Mouse (Mus musculus): Measurements from ENCODE around the gene Spint2. TPM values are rescaled to one million over a fixed set of nuclear protein-coding genes. Genes with fewer than 3 reads are reported as not detected.

Spint2 gene
- polyA plus RNA-seq, 1 experiment from 2014 or later, result 90.4 TPM

DNA sequence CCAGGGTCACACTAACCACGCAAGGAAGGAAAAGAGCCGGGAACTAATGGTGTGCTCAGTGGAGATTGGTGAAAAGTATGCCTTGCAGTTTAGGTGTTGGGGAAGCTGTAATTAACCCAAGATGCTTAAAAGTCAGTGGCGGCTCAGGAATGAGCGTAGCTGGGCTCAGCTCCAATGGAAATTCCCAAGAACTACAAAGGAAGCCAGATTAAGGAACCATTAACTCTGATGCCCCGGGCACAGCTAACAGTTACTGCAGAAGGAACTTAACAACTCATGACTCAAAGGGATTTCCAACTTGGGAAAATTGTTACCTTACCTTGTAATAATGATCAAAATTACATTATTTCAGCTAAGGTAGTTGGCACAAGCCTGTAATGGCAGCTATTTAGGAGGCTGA lies 5.0 kb downstream of the Spint2 start:
- Histone ChIP-seq H3K4me1 (replicated peaks) (peaks cover 49% of the 10 kb centered on the region), H3K4me3 (no peak overlapping the region), H3K27me3 (replicated peaks) (no peaks in the 10 kb centered on the region), H3K9ac (no peak overlapping the region), H3K36me3 (no peaks in the 10 kb centered on the region), H3K4me2 (no peak overlapping the region), H3K9me3 (replicated peaks) (no peaks in the 10 kb centered on the region), H3K27ac (ENCODE audit: poor library complexity, severe bottlenecking) (no peak overlapping the region)
- no peak for ATAC-seq (ENCODE audit: insufficient number of reproducible peaks, low FRiP score)
- 60% methylated on average over 5 of the region's 5 CpGs for WGBS

DNA sequence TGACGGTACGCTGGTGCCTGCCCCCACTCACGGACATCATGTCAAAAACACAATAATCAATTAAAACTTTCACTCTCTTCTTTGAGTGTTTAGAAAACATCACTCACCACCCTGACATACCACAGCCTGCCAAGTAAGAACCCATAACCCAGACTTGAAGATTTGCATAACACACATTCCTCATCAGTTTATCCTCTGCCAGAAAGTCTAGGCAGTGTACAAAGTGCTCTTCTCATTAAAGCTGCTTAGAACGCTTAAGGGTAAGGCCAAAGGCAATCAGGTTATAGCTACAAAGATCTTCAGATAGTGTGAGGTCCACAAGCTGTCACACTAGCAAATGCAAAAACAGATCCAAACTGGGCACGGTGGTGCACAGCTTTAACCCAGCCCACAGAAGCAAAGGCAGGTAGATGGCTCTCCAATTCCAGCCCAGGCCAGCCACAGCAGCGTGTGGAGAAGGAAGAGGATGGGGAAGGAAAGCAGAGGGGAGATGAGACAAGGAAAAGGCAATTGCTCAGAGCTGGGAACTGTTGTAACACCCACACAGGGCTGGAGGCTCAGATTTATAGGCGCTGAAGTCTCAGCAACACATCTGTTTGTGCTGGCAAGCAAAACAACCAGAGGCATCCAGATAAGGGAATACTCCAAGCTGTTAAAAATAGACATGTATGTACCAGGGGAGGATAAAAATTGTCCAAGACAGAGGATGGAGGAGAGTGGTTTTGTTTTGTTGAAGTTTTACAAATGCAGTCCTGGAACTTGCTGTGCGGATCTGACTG lies 9.8 kb downstream of the Spint2 start:
- Histone ChIP-seq H3K27ac (ENCODE audit: poor library complexity, severe bottlenecking) (peak overlapping the region; percentile 80), H3K4me3 (no peak overlapping the region), H3K4me1 (replicated peaks) (peaks cover 33% of the 10 kb centered on the region), H3K36me3 (no peaks in the 10 kb centered on the region), H3K4me2 (peak overlapping the region; percentile 31), H3K27me3 (replicated peaks) (no peaks in the 10 kb centered on the region), H3K9ac (no peak overlapping the region), H3K9me3 (replicated peaks) (no peaks in the 10 kb centered on the region)
- WGBS, result 44% methylated on average over 8 of the region's 8 CpGs
- 0 out of 2 replicates have a peak, but pooled peaks have one; percentile 6 for ATAC-seq (ENCODE audit: insufficient number of reproducible peaks, low FRiP score)

DNA sequence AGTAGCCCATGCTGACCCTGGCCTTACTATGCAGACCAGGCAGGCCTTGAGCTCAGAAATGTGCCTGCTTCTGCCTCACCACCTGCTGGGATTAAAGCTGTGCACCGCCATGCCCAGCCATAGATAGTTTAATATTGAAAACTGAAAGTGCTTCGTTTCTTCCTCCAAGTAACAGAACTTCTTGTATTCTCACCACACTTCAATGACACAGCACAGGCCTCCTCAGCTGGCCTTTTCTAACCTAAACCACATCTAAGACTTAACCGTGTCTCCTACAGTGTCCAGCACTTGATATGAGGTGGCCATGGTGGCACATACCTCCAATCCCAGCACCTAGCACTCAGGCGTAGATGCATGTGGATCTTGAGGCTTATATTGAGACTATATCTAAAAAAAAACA lies 11.3 kb downstream of the Spint2 start:
- ATAC-seq (ENCODE audit: insufficient number of reproducible peaks, low FRiP score), result no peak
- H3K4me2 ChIP-seq, result no peak overlapping the region
- H3K9ac ChIP-seq, result no peak overlapping the region
- H3K4me3 ChIP-seq, result no peak overlapping the region
- H3K27ac ChIP-seq (ENCODE audit: poor library complexity, severe bottlenecking), result no peak overlapping the region
- H3K4me1 ChIP-seq (replicated peaks), result peaks cover 42% of the 10 kb centered on the region
- no peaks in the 10 kb centered on the region for H3K27me3 ChIP-seq (replicated peaks)
- 81% methylated on average over 4 of the region's 4 CpGs for WGBS
- H3K9me3 ChIP-seq (replicated peaks), result no peaks in the 10 kb centered on the region
- no peaks in the 10 kb centered on the region for H3K36me3 ChIP-seq

DNA sequence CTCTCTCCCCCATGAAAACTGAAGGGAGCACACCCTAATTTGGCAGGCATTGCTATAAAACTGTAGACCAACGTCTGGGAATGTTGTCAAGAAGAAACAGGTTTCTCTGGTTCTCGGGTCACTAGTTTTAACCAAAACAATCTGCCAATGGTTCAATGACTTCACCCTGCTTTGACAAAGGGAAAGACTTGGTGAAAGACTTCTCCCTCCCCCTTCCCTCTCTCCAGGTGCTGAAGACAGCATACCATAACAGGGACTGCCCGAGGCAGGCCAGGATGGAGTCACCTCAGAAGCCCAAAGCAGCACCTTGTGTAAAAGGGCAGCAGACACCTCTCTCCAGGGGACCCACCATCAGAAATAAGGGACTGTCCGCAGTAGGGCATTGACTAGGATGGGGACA lies 14.8 kb downstream of the Spint2 start:
- Histone ChIP-seq H3K9me3 (replicated peaks) (no peaks in the 10 kb centered on the region), H3K4me2 (no peak overlapping the region), H3K4me1 (replicated peaks) (peaks cover 30% of the 10 kb centered on the region), H3K4me3 (no peak overlapping the region), H3K27ac (ENCODE audit: poor library complexity, severe bottlenecking) (no peak overlapping the region), H3K27me3 (replicated peaks) (no peaks in the 10 kb centered on the region), H3K36me3 (no peaks in the 10 kb centered on the region), H3K9ac (no peak overlapping the region)
- no peak for ATAC-seq (ENCODE audit: insufficient number of reproducible peaks, low FRiP score)
- WGBS, result 73% methylated on average over 4 of the region's 4 CpGs

DNA sequence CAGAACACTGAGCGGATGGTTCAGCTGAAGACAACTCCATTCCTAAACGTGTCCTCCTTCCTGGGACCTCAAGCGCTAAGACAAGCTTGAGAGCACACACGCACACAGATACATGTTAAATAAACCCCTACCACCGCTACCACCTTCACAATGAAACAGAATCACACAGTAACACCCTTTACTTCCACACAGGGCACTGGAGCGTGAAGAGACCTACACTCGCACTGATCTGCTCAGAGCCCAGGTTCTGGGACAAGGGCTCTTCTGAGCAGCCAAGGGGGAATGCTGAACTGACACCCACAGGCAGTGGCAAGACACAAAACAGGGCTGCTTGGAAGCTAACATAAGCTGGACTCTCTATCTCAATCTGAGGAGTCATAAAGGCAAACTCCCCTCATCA lies 16.1 kb downstream of the Spint2 start:
- Histone ChIP-seq H3K9ac (no peak overlapping the region), H3K4me1 (replicated peaks) (peaks cover 20% of the 10 kb centered on the region), H3K4me2 (no peak overlapping the region), H3K36me3 (no peaks in the 10 kb centered on the region), H3K27me3 (replicated peaks) (no peaks in the 10 kb centered on the region), H3K9me3 (replicated peaks) (no peaks in the 10 kb centered on the region), H3K4me3 (no peak overlapping the region), H3K27ac (ENCODE audit: poor library complexity, severe bottlenecking) (no peak overlapping the region)
- WGBS, result 76% methylated on average over 7 of the region's 7 CpGs
- no peak for ATAC-seq (ENCODE audit: insufficient number of reproducible peaks, low FRiP score)

DNA sequence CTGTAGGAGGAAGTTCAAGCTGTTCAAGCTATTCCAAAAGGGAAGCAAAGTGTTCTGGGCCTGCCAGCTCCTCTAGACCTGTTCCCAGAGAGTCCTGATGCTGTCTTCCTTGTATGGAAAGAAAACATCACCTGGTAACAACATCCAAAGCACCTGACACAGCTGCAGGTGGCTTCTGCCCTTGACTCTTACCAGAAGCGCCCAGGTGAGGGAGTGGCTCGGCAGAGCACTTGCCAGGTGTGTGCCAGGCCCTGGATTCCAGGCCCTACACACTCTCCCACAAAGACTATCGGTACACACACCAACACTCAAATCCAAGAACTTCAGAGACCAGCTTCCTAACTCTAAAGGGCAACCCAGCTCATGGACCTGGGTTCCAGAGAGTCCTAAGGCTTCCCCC lies 17.9 kb downstream of the Spint2 start:
- Histone ChIP-seq H3K4me1 (replicated peaks) (peaks cover 28% of the 10 kb centered on the region), H3K36me3 (no peaks in the 10 kb centered on the region), H3K9ac (no peak overlapping the region), H3K27ac (ENCODE audit: poor library complexity, severe bottlenecking) (no peak overlapping the region), H3K27me3 (replicated peaks) (no peaks in the 10 kb centered on the region), H3K4me3 (no peak overlapping the region), H3K4me2 (no peak overlapping the region), H3K9me3 (replicated peaks) (no peaks in the 10 kb centered on the region)
- 85% methylated on average over 3 of the region's 3 CpGs for WGBS
- no peak for ATAC-seq (ENCODE audit: insufficient number of reproducible peaks, low FRiP score)

DNA sequence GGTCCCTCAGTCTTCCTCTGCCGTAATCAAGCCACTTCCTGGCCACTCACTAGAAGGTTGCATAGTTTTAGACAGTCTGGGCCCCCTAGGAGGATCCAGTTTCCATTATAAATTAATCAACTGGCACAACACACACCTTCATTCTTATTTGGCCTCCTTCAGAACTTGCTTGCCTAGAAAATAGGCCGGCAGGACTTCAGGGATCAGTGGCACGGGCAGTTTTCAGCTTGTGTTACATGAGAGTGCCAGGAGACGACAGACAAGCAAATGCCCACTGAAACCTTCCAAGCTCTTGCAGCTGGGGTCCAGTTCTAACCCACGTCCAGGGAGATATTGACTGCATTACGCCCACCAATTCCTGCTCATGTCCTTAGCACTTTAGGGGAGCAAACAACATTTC lies 19.6 kb downstream of the Spint2 start:
- no peak for ATAC-seq (ENCODE audit: insufficient number of reproducible peaks, low FRiP score)
- Histone ChIP-seq H3K36me3 (peaks cover 3% of the 10 kb centered on the region; the same call in 1 of the 2 replicates), H3K9ac (no peak overlapping the region), H3K4me1 (replicated peaks) (peaks cover 41% of the 10 kb centered on the region), H3K9me3 (replicated peaks) (no peaks in the 10 kb centered on the region), H3K27me3 (replicated peaks) (no peaks in the 10 kb centered on the region), H3K4me2 (no peak overlapping the region), H3K4me3 (no peak overlapping the region), H3K27ac (ENCODE audit: poor library complexity, severe bottlenecking) (no peak overlapping the region)
- 56% methylated on average over 6 of the region's 6 CpGs for WGBS

DNA sequence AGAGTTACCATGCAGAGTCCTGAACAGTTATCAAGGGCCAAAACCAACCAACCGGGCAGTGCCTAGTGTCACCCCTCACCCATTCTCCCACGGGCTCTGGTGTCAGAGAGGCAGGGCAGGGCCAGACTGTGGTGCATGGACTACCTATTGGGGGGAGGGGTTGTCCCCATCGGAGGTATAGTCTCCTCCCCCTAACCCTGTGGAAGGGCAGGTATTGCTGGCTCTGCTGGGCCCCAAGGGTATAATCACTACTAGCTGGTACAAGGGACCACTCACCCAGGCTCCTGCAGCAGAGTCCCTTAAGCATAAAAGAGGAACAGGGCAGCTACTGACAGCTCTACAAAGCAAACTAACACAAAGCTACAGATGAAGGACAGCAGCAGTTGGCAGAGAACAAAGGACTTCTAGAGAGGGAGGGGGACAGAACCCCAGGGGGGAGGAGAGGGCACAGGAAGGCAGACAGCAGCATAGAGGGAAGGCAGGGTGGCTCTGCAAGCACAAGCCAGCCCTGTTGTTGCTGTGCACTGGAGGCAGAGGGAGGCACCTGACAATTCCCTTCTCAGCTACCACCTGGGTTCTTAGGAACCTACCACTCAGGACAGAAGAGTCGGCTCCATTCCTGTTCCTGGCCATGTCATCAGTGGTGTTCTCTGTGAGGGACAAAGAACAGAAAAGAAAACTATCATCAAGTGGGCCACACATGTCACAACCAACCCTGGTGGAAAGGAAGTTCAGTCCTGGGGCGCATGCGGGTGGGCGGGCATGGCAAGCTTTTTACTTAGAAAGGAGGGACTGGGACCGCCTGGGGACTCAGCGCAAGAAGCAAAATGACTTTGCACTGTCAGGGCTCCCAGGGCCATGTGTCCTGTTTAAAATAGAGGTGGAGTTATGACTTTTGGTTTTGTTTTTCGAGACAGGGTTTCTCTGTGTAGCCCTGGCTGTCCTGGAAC lies 21.7 kb downstream of the Spint2 start:
- H3K4me1 ChIP-seq (replicated peaks), result peaks cover 35% of the 10 kb centered on the region
- no peak overlapping the region for H3K4me2 ChIP-seq
- H3K27ac ChIP-seq (ENCODE audit: poor library complexity, severe bottlenecking), result no peak overlapping the region
- WGBS, result 79% methylated on average over 10 of the region's 10 CpGs
- no peak overlapping the region for H3K9ac ChIP-seq
- H3K36me3 ChIP-seq, result peaks cover 3% of the 10 kb centered on the region; the same call in 1 of the 2 replicates
- no peak overlapping the region for H3K4me3 ChIP-seq
- peak; percentile 27; the same call in 1 of the 2 replicates for ATAC-seq (ENCODE audit: insufficient number of reproducible peaks, low FRiP score)
- no peaks in the 10 kb centered on the region for H3K27me3 ChIP-seq (replicated peaks)
- no peaks in the 10 kb centered on the region for H3K9me3 ChIP-seq (replicated peaks)

DNA sequence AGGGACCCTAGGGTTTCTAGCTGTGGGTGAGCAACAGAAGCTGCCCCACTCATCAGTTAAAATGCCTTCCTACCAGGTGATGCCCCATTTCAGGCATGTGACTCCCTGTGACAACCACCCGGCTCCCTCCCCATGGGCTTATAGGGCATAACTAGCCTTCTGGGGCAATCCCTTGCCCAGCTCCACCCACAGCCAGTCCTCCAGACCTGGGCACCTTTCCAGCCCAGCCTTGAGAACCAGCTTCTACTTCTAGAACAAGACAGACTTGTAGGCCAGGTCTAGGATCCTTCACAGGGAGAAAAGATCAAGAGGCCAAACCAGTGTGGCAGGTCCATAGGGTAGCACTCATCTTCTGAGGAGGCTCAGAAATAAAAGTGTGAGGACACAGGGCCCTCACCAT lies 24.3 kb downstream of the Spint2 start:
- peaks cover 44% of the 10 kb centered on the region for H3K4me1 ChIP-seq (replicated peaks)
- no peak overlapping the region for H3K27ac ChIP-seq (ENCODE audit: poor library complexity, severe bottlenecking)
- no peak overlapping the region for H3K4me3 ChIP-seq
- peaks cover 3% of the 10 kb centered on the region; the same call in 1 of the 2 replicates for H3K36me3 ChIP-seq
- no peak overlapping the region for H3K4me2 ChIP-seq
- no peak for ATAC-seq (ENCODE audit: insufficient number of reproducible peaks, low FRiP score)
- H3K27me3 ChIP-seq (replicated peaks), result no peaks in the 10 kb centered on the region
- 89% methylated on average over 1 of the region's 1 CpGs for WGBS
- no peaks in the 10 kb centered on the region for H3K9me3 ChIP-seq (replicated peaks)
- no peak overlapping the region for H3K9ac ChIP-seq

DNA sequence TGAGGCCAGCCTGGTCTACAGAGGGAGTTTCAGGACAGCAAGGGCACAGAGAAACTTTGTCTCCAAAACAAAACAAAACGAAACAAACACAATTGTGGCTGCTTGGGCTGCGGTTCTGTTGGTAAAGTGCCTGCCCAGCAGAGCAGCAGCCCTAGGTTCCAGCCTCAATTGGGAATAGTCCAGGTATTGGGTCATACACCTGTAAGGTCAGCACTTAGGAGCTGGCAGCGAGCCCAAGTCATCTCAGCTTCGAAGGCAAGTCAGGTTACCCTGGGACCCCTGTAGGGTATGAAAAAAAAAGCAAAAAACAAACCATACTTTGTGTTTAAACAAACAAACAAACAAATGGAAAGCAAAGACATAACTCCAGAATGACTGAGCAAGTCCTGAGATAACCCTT lies 25.8 kb downstream of the Spint2 start:
- Histone ChIP-seq H3K4me3 (no peak overlapping the region), H3K4me2 (no peak overlapping the region), H3K27ac (ENCODE audit: poor library complexity, severe bottlenecking) (no peak overlapping the region), H3K4me1 (replicated peaks) (peaks cover 39% of the 10 kb centered on the region), H3K27me3 (replicated peaks) (no peaks in the 10 kb centered on the region), H3K9ac (no peak overlapping the region), H3K36me3 (peaks cover 3% of the 10 kb centered on the region; the same call in 1 of the 2 replicates), H3K9me3 (replicated peaks) (no peaks in the 10 kb centered on the region)
- WGBS, result 88% methylated on average over 4 of the region's 4 CpGs
- ATAC-seq (ENCODE audit: insufficient number of reproducible peaks, low FRiP score), result no peak

DNA sequence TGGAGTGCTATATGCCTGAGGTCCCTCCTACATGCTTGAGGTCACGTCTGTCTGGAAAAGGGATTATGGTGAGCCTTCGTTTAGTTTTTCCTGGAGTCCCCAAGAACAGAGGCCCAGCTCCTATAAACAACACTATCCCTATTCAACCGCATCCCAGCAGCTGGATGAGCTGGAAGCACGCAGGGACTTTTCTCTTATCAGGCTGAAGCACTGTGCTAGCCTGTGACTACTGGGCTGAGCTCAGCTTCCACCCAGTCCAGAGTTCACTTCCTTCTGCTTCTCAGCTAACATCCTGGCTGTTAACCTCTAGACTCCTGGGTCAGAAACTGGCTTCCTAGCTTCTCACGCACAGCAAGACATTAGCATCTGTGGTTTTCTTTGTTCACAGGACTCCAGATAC lies 27.9 kb downstream of the Spint2 start:
- no peak for ATAC-seq (ENCODE audit: insufficient number of reproducible peaks, low FRiP score)
- peaks cover 3% of the 10 kb centered on the region; the same call in 1 of the 2 replicates for H3K36me3 ChIP-seq
- WGBS, result 50% methylated on average over 5 of the region's 5 CpGs
- H3K9ac ChIP-seq, result no peak overlapping the region
- H3K4me1 ChIP-seq (replicated peaks), result peaks cover 32% of the 10 kb centered on the region
- H3K27ac ChIP-seq (ENCODE audit: poor library complexity, severe bottlenecking), result no peak overlapping the region
- no peaks in the 10 kb centered on the region; the same call in 1 of the 2 replicates for H3K27me3 ChIP-seq (replicated peaks)
- H3K4me2 ChIP-seq, result no peak overlapping the region
- no peaks in the 10 kb centered on the region for H3K9me3 ChIP-seq (replicated peaks)
- no peak overlapping the region for H3K4me3 ChIP-seq

Data from heart, embryonic 12.5 days (tissue).